ENCODE assay signal across 8 mouse cellular contexts in the genomic region with DNA sequence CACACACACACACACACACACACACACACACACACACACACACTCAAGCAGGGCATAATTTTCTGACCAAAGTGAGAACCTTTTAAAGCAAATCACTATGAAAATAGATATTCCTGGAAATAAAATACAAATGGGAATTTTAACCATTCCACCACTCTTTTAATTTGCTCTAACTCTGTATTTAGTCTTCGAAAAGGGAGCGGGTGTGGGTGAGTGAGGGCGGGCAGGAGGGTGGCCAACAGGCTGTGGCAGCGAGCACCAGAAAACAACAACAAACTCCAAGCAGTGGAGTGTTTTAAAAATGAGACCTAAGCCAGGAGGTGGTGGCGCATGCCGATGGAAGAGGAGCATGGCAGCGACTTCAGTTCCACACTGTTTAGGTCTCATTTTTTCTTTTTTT. TPM values are rescaled to one million over a fixed set of nuclear protein-coding genes. Genes with fewer than 3 reads are reported as not detected.
DNase-seq lines count a peak whose midpoint lies in the region; ATAC-seq and TF ChIP-seq lines count a peak whose summit lies in the region.

No protein-coding gene starts in this region.

- no peak for ATAC-seq in stomach, postnatal 0 days (ENCODE audit: low FRiP score, low TSS enrichment)
- no peak for ATAC-seq in hindbrain, embryonic 14.5 days (ENCODE audit: low FRiP score)

- H3K4me2 ChIP-seq in stomach, postnatal 0 days (replicated peaks; ENCODE audit: low read depth) = no peak overlapping the region
- H3K4me2 ChIP-seq in hindbrain, embryonic 14.5 days (replicated peaks) = no peak overlapping the region

- no peaks in the 10 kb centered on the region for H3K36me3 ChIP-seq in stomach, postnatal 0 days (ENCODE audit: control insufficient read depth, insufficient read depth, low read length)
- no peaks in the 10 kb centered on the region for H3K36me3 ChIP-seq in hindbrain, embryonic 14.5 days (replicated peaks; ENCODE audit: control insufficient read depth, insufficient read depth)

- no peak for TF ChIP-seq CTCF in stomach, postnatal 0 days (IDR thresholded peaks at IDR 0.05; ENCODE audit: low read depth)

- no peak overlapping the region for H3K27ac ChIP-seq in stomach, postnatal 0 days (replicated peaks)
- H3K27ac ChIP-seq in hindbrain, embryonic 14.5 days = no peak overlapping the region

- no peaks in the 10 kb centered on the region for H3K27me3 ChIP-seq in stomach, postnatal 0 days (ENCODE audit: control insufficient read depth, insufficient read depth, low read length)
- H3K27me3 ChIP-seq in hindbrain, embryonic 14.5 days (ENCODE audit: control insufficient read depth, insufficient read depth, low read length) = no peaks in the 10 kb centered on the region

- H3K4me1 ChIP-seq in stomach, postnatal 0 days (replicated peaks; ENCODE audit: control insufficient read depth, insufficient read depth) = no peaks in the 10 kb centered on the region
- H3K4me1 ChIP-seq in hindbrain, embryonic 14.5 days (replicated peaks; ENCODE audit: control insufficient read depth, insufficient read depth, low read length) = no peaks in the 10 kb centered on the region

- peak; percentile 34 for DNase-seq in gastrocnemius, postnatal 14 days
- no peak for DNase-seq in gastrocnemius, adult 18-20 months (ENCODE audit: low spot score)
- DNase-seq in 3134 (ENCODE audit: extremely low read depth, insufficient read length, low spot score) = peak; percentile 49
- peak; percentile 5 for DNase-seq in T-cell, adult 2 months (ENCODE audit: low spot score)
- peak; percentile 19 to 35 for DNase-seq in heart, postnatal 36 days
- DNase-seq in stomach, postnatal 0 days (ENCODE audit: low spot score) = peak; percentile 42
- DNase-seq in hindbrain, embryonic 14.5 days (ENCODE audit: low spot score) = no peak
- no peak for DNase-seq in layer of hippocampus, adult 11-12 months (ENCODE audit: low spot score)

- no peaks in the 10 kb centered on the region for H3K9me3 ChIP-seq in stomach, postnatal 0 days (ENCODE audit: control insufficient read depth, low read length)
- peaks cover 3% of the 10 kb centered on the region; the same call in 1 of the 2 replicates for H3K9me3 ChIP-seq in hindbrain, embryonic 14.5 days (ENCODE audit: control insufficient read depth, low read length)

- 88% methylated on average over 7 of the region's 7 CpGs for WGBS in stomach, postnatal 0 days
- 89% methylated on average over 7 of the region's 7 CpGs for WGBS in hindbrain, embryonic 14.5 days

- intact Hi-C loops in gastrocnemius, postnatal 14 days (cut with DNase I; ENCODE audit: low total_unique reads) = no loop called here
- intact Hi-C loops in heart, postnatal 36 days (cut with DNase I) = no loop called here

- no peak for TF ChIP-seq EP300 in stomach, postnatal 0 days (optimal IDR thresholded peaks at IDR 0.05)

- no peak overlapping the region for H3K9ac ChIP-seq in stomach, postnatal 0 days (ENCODE audit: low read length)
- no peak overlapping the region for H3K9ac ChIP-seq in hindbrain, embryonic 14.5 days

- no peak overlapping the region for H3K4me3 ChIP-seq in stomach, postnatal 0 days (ENCODE audit: low read depth, low read length)
- no peak overlapping the region for H3K4me3 ChIP-seq in hindbrain, embryonic 14.5 days (replicated peaks; ENCODE audit: low read length)

RNA-seq across cellular contexts. Expression of a gene that starts 43.6 kb away (rescaled TPM):
- 1 to 10 TPM; 6.6 to 7.0 TPM for total RNA-seq in gastrocnemius, postnatal 14 days (2021)
- total RNA-seq in gastrocnemius, adult 18-20 months (2021) = 10 to 100 TPM; 10.1 to 10.6 TPM
- 10 to 100 TPM in 1 of 2 experiments, 1 to 10 TPM in 1; 6.5 to 10.3 TPM for total RNA-seq in heart, postnatal 36 days (2021)
- 7.1 and 7.7 TPM in 2 replicates for polyA plus RNA-seq in stomach, postnatal 0 days (2015; fragmentation: Nextera tagmentation; extraction: Ambion mirVana)
- polyA plus RNA-seq in hindbrain, embryonic 14.5 days (2014; fragmentation: Nextera tagmentation; extraction: Ambion mirVana) = 18.6 and 18.8 TPM in 2 replicates

Comparison
In these comparisons a context has a peak if more than half of its experiments do, and no peak if none do; other contexts are left out.
1. DNase-seq: peak in gastrocnemius, postnatal 14 days (single experiment), 3134 (single experiment), T-cell, adult 2 months (single experiment), heart, postnatal 36 days (2 of 2) and stomach, postnatal 0 days (single experiment); none in gastrocnemius, adult 18-20 months (single experiment), hindbrain, embryonic 14.5 days (single experiment) and layer of hippocampus, adult 11-12 months (single experiment).